Mouse (Mus musculus): ENCODE data around the gene Usp46. TPM values are rescaled to one million over a fixed set of nuclear protein-coding genes. Genes with fewer than 3 reads are reported as not detected.
"Not testable (repeated sequence)": the region's sequence is repeated elsewhere in the genome, so short reads cannot be mapped to it uniquely, and the experiment has no call there.

The Usp46 gene
- polyA plus RNA-seq, 1 experiment from 2014 or later = 30.1 TPM

GRCm38 (mm10) chr5:74092833-74093555 lies 24.8 kb upstream of the Usp46 start:
- Histone ChIP-seq H3K27me3 (ENCODE audit: low read depth, poor library complexity, severe bottlenecking) (no peaks in the 10 kb centered on the region), H3K27ac (replicated peaks) (peak overlapping the region; percentile 98), H3K9me3 (replicated peaks) (no peaks in the 10 kb centered on the region), H3K4me3 (peak overlapping the region; percentile 79), H3K36me3 (peaks cover 41% of the 10 kb centered on the region), H3K4me1 (peaks cover 17% of the 10 kb centered on the region)
- DNase-seq (ENCODE audit: low spot score) = peak; percentile 95
- under 1% methylated on average over 57 of the region's 57 CpGs for WGBS

DNA sequence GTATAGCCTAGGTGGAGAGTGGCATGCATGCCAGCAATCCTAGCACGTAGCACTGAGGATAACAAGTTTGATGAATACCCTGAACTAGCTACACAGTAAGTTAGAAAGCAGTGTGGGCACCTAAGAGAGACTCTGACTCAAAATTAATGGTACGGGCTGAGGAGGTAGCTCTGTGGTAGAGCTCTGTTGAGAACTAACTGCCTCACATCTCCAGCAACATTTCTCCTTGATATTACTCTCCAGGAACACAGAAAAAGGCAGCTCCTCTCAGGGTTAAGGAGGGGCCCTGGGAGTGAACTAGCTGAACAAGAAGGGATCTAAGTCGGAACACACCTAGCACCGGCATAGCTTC lies 24.2 kb upstream of the Usp46 start:
- H3K4me1 ChIP-seq = peaks cover 14% of the 10 kb centered on the region
- H3K4me3 ChIP-seq = peak overlapping the region; percentile 79
- no peak for DNase-seq (ENCODE audit: low spot score)
- peak overlapping the region; percentile 98 for H3K27ac ChIP-seq (replicated peaks)
- H3K9me3 ChIP-seq (replicated peaks) = no peaks in the 10 kb centered on the region
- no peaks in the 10 kb centered on the region for H3K27me3 ChIP-seq (ENCODE audit: low read depth, poor library complexity, severe bottlenecking)
- WGBS = 45% methylated on average over 4 of the region's 4 CpGs
- H3K36me3 ChIP-seq = peaks cover 36% of the 10 kb centered on the region

- no peak overlapping the region for H3K4me3 ChIP-seq
- no peak overlapping the region for H3K27ac ChIP-seq (replicated peaks)
- 88% methylated on average over 3 of the region's 3 CpGs for WGBS
- H3K4me1 ChIP-seq = peaks cover 9% of the 10 kb centered on the region
- no peaks in the 10 kb centered on the region for H3K9me3 ChIP-seq (replicated peaks)
- no peak for DNase-seq (ENCODE audit: low spot score)
- no peaks in the 10 kb centered on the region for H3K27me3 ChIP-seq (ENCODE audit: low read depth, poor library complexity, severe bottlenecking)
- peaks cover 8% of the 10 kb centered on the region for H3K36me3 ChIP-seq
Measured at GRCm38 (mm10) chr5:74089643-74090042, 21.4 kb upstream of the Usp46 start.

DNA sequence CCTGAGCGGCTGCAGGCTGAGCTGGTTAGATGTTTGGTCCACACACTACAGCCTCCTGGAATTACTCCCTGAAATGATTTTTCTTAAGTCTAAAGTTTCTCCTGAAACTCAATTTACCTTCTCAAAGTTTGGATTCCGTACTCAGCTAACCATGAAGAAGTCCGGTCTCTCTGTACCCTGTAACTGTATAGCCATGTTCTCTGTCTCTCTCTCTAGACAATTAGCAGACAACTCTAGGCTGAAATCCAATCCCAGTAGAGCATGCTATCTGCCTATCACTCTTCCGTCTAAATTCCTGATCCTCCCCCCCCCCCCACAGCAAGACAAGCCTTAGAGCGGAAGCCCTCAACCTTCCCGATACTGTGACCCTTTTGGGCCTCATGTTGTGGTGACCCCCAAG lies 13.5 kb upstream of the Usp46 start:
- Histone ChIP-seq H3K4me1 (peaks cover 4% of the 10 kb centered on the region), H3K27ac (replicated peaks) (no peak overlapping the region), H3K27me3 (ENCODE audit: low read depth, poor library complexity, severe bottlenecking) (peaks cover 18% of the 10 kb centered on the region), H3K36me3 (no peaks in the 10 kb centered on the region), H3K4me3 (no peak overlapping the region), H3K9me3 (replicated peaks) (no peaks in the 10 kb centered on the region)
- no peak for DNase-seq (ENCODE audit: low spot score)
- WGBS = 90% methylated on average over 6 of the region's 6 CpGs

DNA sequence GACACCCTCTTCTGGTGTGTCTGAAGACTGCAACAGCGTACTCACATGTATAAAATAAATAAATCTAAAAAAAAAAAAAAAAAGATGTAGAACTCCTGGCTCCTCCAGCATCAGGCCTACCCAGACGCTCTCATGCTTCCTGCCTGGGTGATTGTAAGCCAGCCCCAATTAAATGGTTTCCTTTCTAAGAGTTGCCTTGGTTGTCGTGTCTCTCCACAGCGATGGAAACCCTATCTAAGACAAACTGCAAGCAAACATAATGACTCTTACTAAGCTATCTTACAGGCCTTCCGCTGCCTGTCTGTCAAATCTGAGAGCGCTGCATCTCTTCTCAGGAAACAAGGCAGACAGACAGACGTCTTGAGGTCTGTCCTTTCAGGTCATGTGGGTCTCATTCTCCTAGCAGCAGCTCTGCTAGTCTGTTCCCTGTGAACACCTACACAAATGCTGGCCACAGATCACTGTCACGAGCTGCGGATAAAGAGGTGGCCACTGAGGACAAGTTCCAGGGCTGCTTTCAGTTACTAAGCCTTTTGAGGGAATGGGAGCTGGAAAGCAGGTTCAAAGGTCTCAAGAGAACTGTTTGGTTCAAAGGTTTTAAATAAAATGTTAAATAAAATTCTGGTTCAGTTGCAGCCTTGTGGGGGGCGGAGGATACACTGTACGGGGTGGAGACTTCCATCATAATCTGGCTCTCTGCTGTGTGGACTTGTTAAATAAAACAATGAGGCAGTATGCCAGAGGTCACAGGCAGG lies 10.8 kb upstream of the Usp46 start:
- H3K27ac ChIP-seq (replicated peaks) = no peak overlapping the region
- WGBS = 86% methylated on average over 11 of the region's 11 CpGs
- no peaks in the 10 kb centered on the region for H3K36me3 ChIP-seq
- no peaks in the 10 kb centered on the region for H3K9me3 ChIP-seq (replicated peaks)
- peaks cover 10% of the 10 kb centered on the region for H3K4me1 ChIP-seq
- H3K27me3 ChIP-seq (ENCODE audit: low read depth, poor library complexity, severe bottlenecking) = peaks cover 29% of the 10 kb centered on the region
- no peak overlapping the region for H3K4me3 ChIP-seq
- DNase-seq (ENCODE audit: low spot score) = no peak

- H3K27me3 ChIP-seq (ENCODE audit: low read depth, poor library complexity, severe bottlenecking) = peaks cover 29% of the 10 kb centered on the region
- H3K27ac ChIP-seq (replicated peaks) = no peak overlapping the region
- WGBS = 87% methylated on average over 1 of the region's 1 CpGs
- no peak overlapping the region for H3K4me3 ChIP-seq
- H3K36me3 ChIP-seq = no peaks in the 10 kb centered on the region
- no peaks in the 10 kb centered on the region for H3K9me3 ChIP-seq (replicated peaks)
- DNase-seq (ENCODE audit: low spot score) = no peak
- H3K4me1 ChIP-seq = peaks cover 10% of the 10 kb centered on the region
Measured at GRCm38 (mm10) chr5:74078400-74078799, 10.2 kb upstream of the Usp46 start.

- H3K4me3 ChIP-seq = no peak overlapping the region
- no peak overlapping the region for H3K27ac ChIP-seq (replicated peaks)
- WGBS = 35% methylated on average over 8 of the region's 8 CpGs
- H3K36me3 ChIP-seq = no peaks in the 10 kb centered on the region
- no peaks in the 10 kb centered on the region for H3K9me3 ChIP-seq (replicated peaks)
- DNase-seq (ENCODE audit: low spot score) = no peak
- peaks cover 29% of the 10 kb centered on the region for H3K27me3 ChIP-seq (ENCODE audit: low read depth, poor library complexity, severe bottlenecking)
- peaks cover 10% of the 10 kb centered on the region for H3K4me1 ChIP-seq
Measured at GRCm38 (mm10) chr5:74077959-74078358, 9.7 kb upstream of the Usp46 start.

GRCm38 (mm10) chr5:74076759-74077158 lies 8.5 kb upstream of the Usp46 start:
- Histone ChIP-seq H3K4me1 (peaks cover 10% of the 10 kb centered on the region), H3K4me3 (no peak overlapping the region), H3K36me3 (no peaks in the 10 kb centered on the region), H3K9me3 (replicated peaks) (no peaks in the 10 kb centered on the region), H3K27me3 (ENCODE audit: low read depth, poor library complexity, severe bottlenecking) (peaks cover 29% of the 10 kb centered on the region), H3K27ac (replicated peaks) (no peak overlapping the region)
- 3% methylated on average over 9 of the region's 9 CpGs for WGBS
- DNase-seq (ENCODE audit: low spot score) = no peak

DNA sequence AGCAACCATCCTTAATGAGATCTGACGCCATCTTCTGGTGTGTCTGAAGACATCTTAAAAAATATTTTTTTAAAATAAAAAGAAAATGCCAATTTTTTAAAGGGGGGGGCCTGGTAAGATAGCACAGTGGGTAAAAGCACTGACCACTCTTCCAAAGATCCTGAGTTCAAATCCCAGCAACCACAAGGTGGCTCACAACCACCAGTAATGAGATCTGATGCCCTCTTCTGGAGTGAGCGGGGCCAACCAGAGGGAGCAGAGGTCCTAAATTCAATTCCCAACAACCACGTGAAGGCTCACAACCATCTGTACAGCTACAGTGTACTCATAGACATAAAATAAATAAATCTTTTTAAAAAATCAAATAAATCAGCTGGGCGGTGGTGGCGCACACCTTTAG lies 2.3 kb upstream of the Usp46 start:
- H3K4me1 ChIP-seq = peaks cover 28% of the 10 kb centered on the region
- DNase-seq (ENCODE audit: low spot score); H3K27ac ChIP-seq (replicated peaks); H3K4me3 ChIP-seq; H3K36me3 ChIP-seq; H3K27me3 ChIP-seq (ENCODE audit: low read depth, poor library complexity, severe bottlenecking); H3K9me3 ChIP-seq (replicated peaks): not testable (repeated sequence)
- WGBS = 88% methylated on average over 5 of the region's 5 CpGs

DNA sequence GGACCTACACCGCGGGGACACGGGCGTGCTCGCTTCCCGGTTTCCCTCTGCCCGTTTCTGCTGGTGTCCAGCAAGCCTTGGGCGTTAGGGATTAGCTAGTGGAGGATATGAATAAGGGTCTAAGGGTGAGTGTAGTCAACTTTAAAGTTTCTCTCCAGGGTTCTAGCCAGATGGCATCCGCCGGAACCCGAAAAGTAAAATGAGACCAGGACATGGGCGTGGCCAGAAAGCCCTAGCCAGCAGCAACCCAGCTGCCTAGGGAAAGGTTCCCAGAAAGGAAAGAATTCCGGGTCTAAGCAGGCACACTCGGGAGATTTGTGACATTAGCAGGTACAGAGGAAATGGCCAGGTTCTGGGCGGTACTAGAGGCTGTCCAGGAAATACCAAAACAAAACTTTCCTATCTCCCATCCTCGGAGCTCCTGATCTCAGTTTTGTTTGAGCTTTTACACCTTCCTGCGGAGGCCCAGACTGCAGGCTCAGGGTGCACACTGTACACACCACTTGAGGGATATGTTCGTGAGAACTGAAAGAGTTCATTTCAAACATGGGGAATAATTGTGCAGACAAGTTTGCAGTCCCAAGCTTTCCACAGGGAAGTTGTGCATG lies 587 bp upstream of the Usp46 start:
- Histone ChIP-seq H3K9me3 (replicated peaks) (no peaks in the 10 kb centered on the region), H3K36me3 (no peaks in the 10 kb centered on the region), H3K4me3 (peak overlapping the region; percentile 95), H3K27ac (replicated peaks) (peak overlapping the region; percentile 99), H3K4me1 (peaks cover 34% of the 10 kb centered on the region), H3K27me3 (ENCODE audit: low read depth, poor library complexity, severe bottlenecking) (peaks cover 4% of the 10 kb centered on the region; the same call in 1 of the 2 replicates)
- DNase-seq (ENCODE audit: low spot score) = no peak
- WGBS = 3% methylated on average over 18 of the region's 18 CpGs

- H3K27ac ChIP-seq (replicated peaks) = peak overlapping the region; percentile 99
- no peak for DNase-seq (ENCODE audit: low spot score)
- 15% methylated on average over 4 of the region's 4 CpGs for WGBS
- peaks cover 4% of the 10 kb centered on the region; the same call in 1 of the 2 replicates for H3K27me3 ChIP-seq (ENCODE audit: low read depth, poor library complexity, severe bottlenecking)
- H3K4me1 ChIP-seq = peaks cover 34% of the 10 kb centered on the region
- no peaks in the 10 kb centered on the region for H3K36me3 ChIP-seq
- H3K4me3 ChIP-seq = peak overlapping the region; percentile 95
- no peaks in the 10 kb centered on the region for H3K9me3 ChIP-seq (replicated peaks)
Measured at GRCm38 (mm10) chr5:74067346-74067745, 885 bp downstream of the Usp46 start.

DNA sequence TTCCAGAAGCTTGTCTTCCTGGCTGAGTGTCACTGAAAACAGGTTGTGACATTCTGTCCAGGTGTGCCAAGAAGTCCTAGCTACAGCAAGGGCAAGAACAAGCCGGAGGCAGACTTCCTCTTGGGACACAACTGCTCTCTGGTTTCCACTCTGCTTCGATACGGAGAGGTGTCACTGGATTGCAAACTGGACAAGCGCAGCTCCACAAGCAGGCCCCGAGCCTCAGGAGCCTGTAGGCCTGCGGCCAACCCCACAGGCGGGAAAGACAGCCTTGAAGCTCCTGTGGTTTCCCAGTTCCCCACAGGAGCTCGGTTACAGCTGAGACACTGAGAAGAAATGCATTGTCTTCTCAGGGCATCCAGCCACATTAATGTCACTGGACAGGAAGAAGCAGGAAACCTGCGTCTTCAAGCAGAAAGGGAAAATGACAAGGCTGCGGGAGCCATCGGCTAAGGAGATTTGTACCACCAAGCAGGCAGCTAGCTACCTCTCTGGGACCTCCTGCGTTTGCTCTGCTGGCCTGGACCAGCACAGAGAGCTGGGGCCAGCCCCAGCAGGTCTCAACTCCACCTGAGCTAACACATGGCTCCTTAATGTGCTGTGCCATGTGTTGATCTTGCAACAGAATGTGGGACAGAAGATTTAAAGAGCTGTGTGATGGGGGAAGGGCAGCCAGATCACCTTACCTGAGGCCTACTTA lies 1.7 kb downstream of the Usp46 start:
- H3K9me3 ChIP-seq (replicated peaks) = no peaks in the 10 kb centered on the region
- peaks cover 4% of the 10 kb centered on the region; the same call in 1 of the 2 replicates for H3K27me3 ChIP-seq (ENCODE audit: low read depth, poor library complexity, severe bottlenecking)
- no peaks in the 10 kb centered on the region for H3K36me3 ChIP-seq
- peak overlapping the region; percentile 71 for H3K27ac ChIP-seq (replicated peaks)
- DNase-seq (ENCODE audit: low spot score) = no peak
- peaks cover 34% of the 10 kb centered on the region for H3K4me1 ChIP-seq
- 53% methylated on average over 12 of the region's 12 CpGs for WGBS
- H3K4me3 ChIP-seq = peak overlapping the region; percentile 95

All from midbrain, embryonic 10.5 days (tissue).